ENCODE assay signal across 28 mouse cellular contexts in the genomic region with DNA sequence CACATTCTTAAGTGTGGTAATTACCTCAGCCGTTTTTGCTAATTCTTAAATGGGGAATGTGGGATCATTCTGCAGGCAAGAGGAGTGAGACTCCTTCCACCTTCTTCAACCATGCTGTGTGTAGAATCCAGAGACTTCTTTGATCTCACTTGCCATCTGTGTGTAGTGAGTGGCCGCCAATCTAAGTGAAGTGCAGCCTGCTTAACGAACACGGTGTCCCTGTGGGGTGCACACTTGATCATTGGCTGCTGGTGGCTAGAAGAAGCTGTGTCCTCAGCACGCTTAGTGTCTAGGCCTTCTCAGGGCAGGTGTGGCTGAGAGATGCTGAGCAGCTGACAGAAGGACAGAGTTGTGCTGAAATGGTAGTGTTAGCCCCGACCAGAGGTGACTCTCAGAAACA.
"Had no signal": no experiment of that assay in that cellular context is flagged by ENCODE, and none has a peak within 500 bp of the region (broad histone marks: within the 10 kb centered on the region; RNA-seq: fewer than 3 reads in every experiment).

No protein-coding gene starts in this region.

- H3K4me3 ChIP-seq: heart, adult 2 months; heart, embryonic 13.5 days; heart, embryonic 15.5 days; hindbrain, embryonic 10.5 days; hindbrain, embryonic 12.5 days; intestine, embryonic 15.5 days; layer of hippocampus, adult 2 months; left cerebral cortex, adult 2 months; limb, embryonic 10.5 days; limb, embryonic 12.5 days; liver, embryonic 13.5 days; liver, embryonic 15.5 days had no signal

- H3K9ac ChIP-seq: heart, embryonic 13.5 days; heart, embryonic 15.5 days; hindbrain, embryonic 12.5 days; hindbrain, embryonic 14.5 days; intestine, embryonic 15.5 days; limb, embryonic 12.5 days; liver, embryonic 13.5 days; liver, embryonic 15.5 days had no signal

- H3K9me3 ChIP-seq: heart, embryonic 13.5 days; heart, embryonic 15.5 days; hindbrain, embryonic 10.5 days; hindbrain, embryonic 12.5 days; intestine, embryonic 15.5 days; limb, embryonic 10.5 days; limb, embryonic 12.5 days; liver, embryonic 13.5 days; liver, embryonic 15.5 days had no signal

- H3K4me2 ChIP-seq: heart, embryonic 11.5 days; heart, embryonic 13.5 days; heart, embryonic 15.5 days; hindbrain, embryonic 12.5 days; hindbrain, embryonic 14.5 days; intestine, embryonic 15.5 days; limb, embryonic 12.5 days; liver, embryonic 11.5 days; liver, embryonic 13.5 days; liver, embryonic 15.5 days had no signal

- H3K4me1 ChIP-seq: intestine, embryonic 15.5 days; liver, embryonic 13.5 days; liver, embryonic 15.5 days had no signal

- ATAC-seq: hindbrain, embryonic 16.5 days; inflammation-experienced regulatory T-cells, adult 6 months; intestine, embryonic 15.5 days; intestine, postnatal 0 days had no signal

- DNase-seq: gastrocnemius, postnatal 10 days; gastrocnemius, postnatal 25 days; heart, adult 2 months; heart, postnatal 14 days; heart, postnatal 36 days; kidney, adult 18-20 months; kidney, adult 8-10 months; kidney, postnatal 10 days; kidney, postnatal 25 days; kidney, postnatal 4 days; liver; liver, embryonic 13.5 days had no signal

- H3K36me3 ChIP-seq: heart, embryonic 13.5 days; heart, embryonic 15.5 days; hindbrain, embryonic 10.5 days; hindbrain, embryonic 12.5 days; intestine, embryonic 15.5 days; limb, embryonic 10.5 days; limb, embryonic 12.5 days; liver, embryonic 13.5 days; liver, embryonic 15.5 days had no signal

- H3K27me3 ChIP-seq: hindbrain, embryonic 12.5 days; intestine, embryonic 15.5 days; liver, embryonic 13.5 days; liver, embryonic 15.5 days had no signal

- H3K27ac ChIP-seq: heart, adult 2 months; heart, embryonic 13.5 days; heart, embryonic 15.5 days; hindbrain, embryonic 10.5 days; hindbrain, embryonic 12.5 days; hindbrain, embryonic 14.5 days; intestine, embryonic 15.5 days; layer of hippocampus, adult 2 months; left cerebral cortex, adult 2 months; limb, embryonic 10.5 days; limb, embryonic 12.5 days; liver, embryonic 13.5 days; liver, embryonic 15.5 days had no signal
